ENCODE assay signal across 11 mouse cellular contexts in genomic region chr7:69738998-69739397, GRCm38 (mm10).
"Had no signal": no experiment of that assay in that cellular context is flagged by ENCODE, and none has a peak within 500 bp of the region (broad histone marks: within the 10 kb centered on the region; RNA-seq: fewer than 3 reads in every experiment).

No protein-coding gene starts in this region.

- H3K27me3 ChIP-seq: liver, embryonic 13.5 days; midbrain, embryonic 13.5 days had no signal

- H3K4me2 ChIP-seq: liver, embryonic 13.5 days; midbrain, embryonic 13.5 days had no signal

- H3K4me3 ChIP-seq: liver, embryonic 13.5 days; midbrain, embryonic 13.5 days had no signal

- H3K4me1 ChIP-seq: liver, embryonic 13.5 days; midbrain, embryonic 13.5 days had no signal

- ATAC-seq: midbrain, embryonic 13.5 days; midbrain, embryonic 16.5 days had no signal

- H3K36me3 ChIP-seq: liver, embryonic 13.5 days; midbrain, embryonic 13.5 days had no signal

- H3K9me3 ChIP-seq: liver, embryonic 13.5 days; midbrain, embryonic 13.5 days had no signal

- H3K9ac ChIP-seq: liver, embryonic 13.5 days; midbrain, embryonic 13.5 days had no signal

- H3K27ac ChIP-seq: kidney, postnatal 0 days; liver, embryonic 13.5 days; macrophage; midbrain, embryonic 13.5 days had no signal

- DNase-seq: kidney, adult 18-20 months; kidney, adult 9 months; kidney, postnatal 25 days; liver, embryonic 13.5 days; lung, adult 2 months; thymus, adult 18-20 months; thymus, postnatal 36 days had no signal
